Mouse (Mus musculus): Measurements from ENCODE around the gene Pdlim1.

Gene Pdlim1

GRCm38 (mm10) chr19:40284704-40285103, 13.1 kb upstream of the Pdlim1 start:
- no peak for DNase-seq (ENCODE audit: low spot score in 2 of 2)

GRCm38 (mm10) chr19:40283415-40283814, 11.8 kb upstream of the Pdlim1 start:
- no peak for DNase-seq (ENCODE audit: low spot score in 2 of 2)

GRCm38 (mm10) chr19:40278372-40279023, 6.9 kb upstream of the Pdlim1 start:
- no peak for DNase-seq (ENCODE audit: low spot score in 2 of 2)

- no peak for DNase-seq (ENCODE audit: low spot score in 2 of 2)
These were observed 5.9 kb upstream of the Pdlim1 start for GRCm38 (mm10) chr19:40277494-40277893.

GRCm38 (mm10) chr19:40275401-40276188, 4.0 kb upstream of the Pdlim1 start:
- no peak for DNase-seq (ENCODE audit: low spot score in 2 of 2)

DNA sequence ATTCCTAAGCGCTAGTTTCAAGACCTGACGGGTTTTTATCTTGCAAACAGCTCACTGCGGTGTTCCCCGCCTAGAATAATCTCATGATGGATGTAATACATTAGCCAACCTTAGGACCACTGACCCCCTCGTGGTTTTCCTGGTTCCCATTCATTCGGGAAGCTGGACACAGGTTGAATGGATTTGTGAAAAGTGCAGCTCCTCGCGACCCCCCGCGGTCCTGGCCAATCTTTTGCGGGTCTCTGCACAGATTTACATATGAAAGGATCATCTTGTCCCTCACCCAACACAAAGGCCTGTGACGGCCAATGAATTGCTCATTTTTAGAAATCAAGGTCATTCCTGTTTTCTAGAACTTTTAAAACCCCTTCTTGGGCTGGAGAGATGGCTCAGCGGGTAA, 1.0 kb upstream of the Pdlim1 start:
- no peak for DNase-seq (ENCODE audit: low spot score in 2 of 2)

- DNase-seq (ENCODE audit: low spot score in 2 of 2) = no peak
These were observed 1.0 kb downstream of the Pdlim1 start for GRCm38 (mm10) chr19:40270351-40271307.

DNA sequence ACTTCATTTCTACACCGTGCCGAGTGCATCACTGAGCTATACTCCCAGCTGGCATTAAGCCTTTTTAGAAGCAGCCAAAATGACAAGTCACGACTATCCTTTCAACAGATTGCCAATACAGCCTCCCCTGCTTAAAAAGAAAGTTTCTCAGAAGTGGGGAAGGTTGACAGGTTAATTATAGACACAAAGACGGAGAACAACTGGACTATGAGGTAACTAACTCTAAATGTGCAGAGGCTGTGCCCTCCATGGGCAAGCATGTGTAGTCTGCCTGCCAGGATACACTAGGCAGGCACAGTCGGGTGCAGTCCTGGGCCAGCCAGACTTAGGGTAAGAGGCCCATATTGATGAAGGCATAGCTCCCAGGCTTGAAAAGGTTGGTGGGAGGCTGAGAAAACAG, 2.1 kb downstream of the Pdlim1 start:
- DNase-seq (ENCODE audit: low spot score in 2 of 2) = no peak

GRCm38 (mm10) chr19:40268493-40268892, 3.1 kb downstream of the Pdlim1 start:
- no peak for DNase-seq (ENCODE audit: low spot score in 2 of 2)

GRCm38 (mm10) chr19:40267380-40267779, 4.3 kb downstream of the Pdlim1 start:
- DNase-seq (ENCODE audit: low spot score in 2 of 2) = no peak

GRCm38 (mm10) chr19:40259485-40259884, 12.2 kb downstream of the Pdlim1 start:
- DNase-seq (ENCODE audit: low spot score in 2 of 2) = no peak

- no peak for DNase-seq (ENCODE audit: low spot score in 2 of 2)
These were observed 14.2 kb downstream of the Pdlim1 start for GRCm38 (mm10) chr19:40257396-40257795.

- no peak for DNase-seq (ENCODE audit: low spot score in 2 of 2)
These were observed 15.1 kb downstream of the Pdlim1 start for GRCm38 (mm10) chr19:40256376-40257050.

- DNase-seq (ENCODE audit: low spot score in 2 of 2) = no peak
These were observed 16.1 kb downstream of the Pdlim1 start for GRCm38 (mm10) chr19:40255561-40255960.

DNA sequence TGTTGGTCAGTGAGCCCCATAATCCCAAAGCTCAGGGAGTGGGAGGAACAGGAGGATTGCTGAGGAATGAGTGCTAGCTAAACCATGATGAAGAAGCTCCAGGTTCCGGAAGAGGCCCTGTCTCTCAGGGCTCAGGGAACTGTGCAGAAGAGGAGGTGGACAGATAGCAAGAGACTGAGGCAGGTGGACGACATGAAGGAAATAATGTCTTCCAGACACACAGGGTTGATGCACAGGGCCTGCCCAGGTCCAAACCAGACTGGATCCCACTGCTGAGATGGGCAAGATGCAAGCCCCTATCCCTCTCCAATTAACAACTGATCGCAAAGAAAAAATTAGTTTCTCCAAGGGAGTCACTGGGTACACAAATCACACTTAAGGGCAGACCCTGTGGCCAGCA, 16.9 kb downstream of the Pdlim1 start:
- DNase-seq (ENCODE audit: low spot score in 2 of 2) = no peak

GRCm38 (mm10) chr19:40253768-40254167, 17.9 kb downstream of the Pdlim1 start:
- no peak for DNase-seq (ENCODE audit: low spot score in 2 of 2)

- no peak for DNase-seq (ENCODE audit: low spot score in 2 of 2)
These were observed 20.5 kb downstream of the Pdlim1 start for GRCm38 (mm10) chr19:40251115-40251514.

DNA sequence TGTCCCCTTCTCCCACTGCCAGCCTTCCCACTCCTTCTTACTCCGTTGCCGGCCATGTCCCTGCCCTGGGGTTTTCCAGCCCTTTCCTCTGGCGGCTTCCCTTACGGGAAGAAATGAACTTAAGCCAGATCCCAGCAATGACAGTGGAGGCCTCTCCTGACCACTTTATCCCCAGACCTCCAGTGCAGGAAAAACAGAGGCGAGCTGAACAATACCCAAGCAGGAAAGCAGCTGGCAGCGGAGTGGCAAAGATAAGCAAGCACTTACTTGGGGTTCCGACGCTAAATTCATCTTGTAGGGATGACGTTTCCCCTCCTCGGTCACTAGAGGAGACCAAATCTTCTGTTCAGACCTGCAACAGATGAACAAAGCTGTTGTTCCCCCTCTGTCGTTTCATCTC, 22.3 kb downstream of the Pdlim1 start:
- no peak for DNase-seq (ENCODE audit: low spot score in 2 of 2)

DNA sequence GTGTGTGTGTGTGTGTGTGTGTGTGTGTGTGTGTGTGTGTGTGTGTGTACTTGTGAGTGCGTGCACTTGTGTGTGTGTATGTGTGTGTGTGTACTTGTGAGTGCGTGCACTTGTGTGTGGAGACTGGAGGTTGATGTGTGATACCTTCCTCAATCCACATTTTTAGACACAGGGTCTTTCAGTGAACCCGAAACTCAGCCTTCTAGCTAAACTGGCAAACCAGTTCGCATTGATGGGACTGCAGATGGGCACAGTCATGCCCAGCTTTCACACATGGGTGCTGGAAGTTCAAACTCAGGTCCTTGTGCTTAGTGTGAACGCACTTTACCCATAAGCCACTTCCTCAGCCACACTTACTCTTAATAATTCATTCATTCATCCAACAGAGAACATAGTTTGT, 23.2 kb downstream of the Pdlim1 start:
- DNase-seq (ENCODE audit: low spot score in 2 of 2) = no peak

DNA sequence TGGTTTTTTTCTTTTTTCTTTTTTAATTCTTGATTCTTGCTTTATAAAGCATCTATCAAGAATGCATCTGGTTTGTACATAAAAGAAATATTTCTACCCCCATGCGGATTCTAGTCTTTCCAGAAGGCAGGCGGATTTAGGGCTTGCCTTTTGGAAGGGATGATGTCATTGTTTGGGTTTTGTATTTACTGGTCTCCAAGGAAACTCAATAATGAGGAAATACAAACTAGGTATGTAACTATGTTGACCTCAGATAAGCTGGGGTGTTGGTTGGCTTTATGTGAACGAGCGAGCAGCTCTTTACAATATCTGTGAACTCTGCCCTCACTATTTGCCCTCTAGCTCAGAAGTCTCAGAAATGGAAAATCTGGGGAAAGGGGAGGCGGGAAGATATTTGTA, 24.4 kb downstream of the Pdlim1 start:
- DNase-seq (ENCODE audit: low spot score in 2 of 2) = no peak

DNA sequence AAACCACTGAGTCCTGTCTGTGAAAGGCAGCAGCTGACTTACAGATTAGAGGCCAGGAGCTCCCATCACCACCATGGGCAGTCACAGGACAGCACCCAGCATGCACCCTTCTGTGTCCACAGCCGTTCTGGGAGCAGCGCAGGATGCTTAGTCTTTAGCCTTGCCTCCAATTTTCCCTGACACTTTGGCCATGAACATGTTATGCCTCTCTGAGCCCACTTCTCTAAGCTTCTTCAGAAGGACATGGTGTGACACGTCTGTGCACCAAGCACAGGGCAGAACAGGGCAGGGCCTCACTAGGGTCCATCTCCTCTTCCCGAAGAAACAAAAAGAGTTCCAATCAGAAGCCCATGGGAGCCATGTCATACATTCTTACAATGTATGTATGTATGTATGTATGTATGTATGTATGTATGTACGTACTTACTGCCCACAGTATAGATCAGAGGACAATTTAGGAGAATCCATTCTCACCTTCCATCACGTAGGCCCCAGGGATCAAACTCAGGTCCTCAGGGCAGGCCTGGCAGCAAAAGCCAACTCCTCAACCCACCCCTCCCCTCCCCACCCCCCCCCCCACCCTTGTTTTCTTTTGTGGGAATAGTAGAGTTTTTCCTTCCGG, 24.9 kb downstream of the Pdlim1 start:
- DNase-seq (ENCODE audit: low spot score in 2 of 2) = no peak
